Mouse (Mus musculus) CD8-positive naive resting alpha-beta T cell, adult 57 days (primary cell): Measurements from ENCODE around the gene Gm14685. TPM values are rescaled to one million over a fixed set of nuclear protein-coding genes. Genes with fewer than 3 reads are reported as not detected.

ENCODE experiments used
- total RNA-seq: library from RNA; stranded (reverse); gene quantifications from one replicate; pipeline ENCODE4 v1.2.4, GENCODE M21; 2023

The Gm14685 gene
- 1.3 TPM for total RNA-seq

DNA sequence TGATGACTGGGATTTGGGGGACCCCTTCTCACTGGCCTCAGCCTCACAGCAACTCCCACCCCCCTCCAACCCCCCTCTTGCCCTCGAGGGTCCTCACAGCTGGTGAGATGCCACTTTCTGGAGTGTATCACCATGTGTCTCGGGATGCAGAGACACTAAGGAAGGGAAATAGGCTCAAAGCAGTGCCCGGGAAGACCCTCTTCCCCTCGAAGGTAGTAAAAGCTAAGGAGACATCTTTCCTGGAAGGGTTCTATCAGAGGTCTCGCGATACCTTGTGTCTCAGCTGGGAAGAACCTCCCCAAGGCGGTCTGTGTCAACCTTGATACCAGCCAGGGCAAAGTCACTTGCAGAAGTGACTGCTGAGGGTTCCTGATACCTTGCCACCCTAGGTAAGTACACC, at the start of gene Gm14685:
TSS of gene Gm14685 (plus strand) at position 301 of the 400 bp plus-strand sequence.

GRCm38 (mm10) chrX:73082267-73083055, 34.4 kb upstream of the Gm14685 start, which contains the start of gene Xlr4a:
Gene Xlr4a (minus strand): TSS chrX:73082478.

DNA sequence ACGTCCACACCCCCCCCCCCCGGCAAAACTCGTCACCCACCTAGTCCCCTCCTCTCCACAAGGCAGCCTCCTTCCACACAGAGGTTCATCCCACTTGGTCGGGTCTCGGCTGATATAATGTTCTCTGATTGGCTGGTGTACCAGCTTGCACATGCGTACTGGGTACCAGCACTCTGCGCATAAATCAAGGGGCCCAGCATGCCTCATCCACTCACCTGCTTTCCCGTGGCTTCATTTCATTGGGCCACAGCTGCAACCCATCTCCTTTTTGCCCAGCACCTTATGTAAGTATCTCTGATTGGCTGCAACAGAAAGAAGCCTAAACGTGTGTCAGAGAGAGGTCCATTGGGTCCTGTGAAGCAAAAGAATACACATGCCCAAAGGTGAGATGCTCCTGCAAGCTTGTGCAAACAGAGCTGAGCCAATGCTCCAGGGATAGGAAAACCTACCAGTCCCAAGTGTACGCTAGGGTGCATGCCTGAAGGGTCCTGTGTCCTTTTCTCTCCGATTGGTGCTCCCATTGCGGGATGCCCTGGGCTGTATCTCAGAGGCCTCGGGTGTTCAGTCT, 19.8 kb upstream of the Gm14685 start, which contains the start of gene Xlr3a:
TSS of gene Xlr3a (minus strand) at position 155 of the 568 bp plus-strand sequence.

GRCm38 (mm10) chrX:73148496-73148895, 31.6 kb downstream of the Gm14685 start, which contains the start of gene Xlr5b:
Gene Xlr5b (plus strand): TSS chrX:73148796.

DNA sequence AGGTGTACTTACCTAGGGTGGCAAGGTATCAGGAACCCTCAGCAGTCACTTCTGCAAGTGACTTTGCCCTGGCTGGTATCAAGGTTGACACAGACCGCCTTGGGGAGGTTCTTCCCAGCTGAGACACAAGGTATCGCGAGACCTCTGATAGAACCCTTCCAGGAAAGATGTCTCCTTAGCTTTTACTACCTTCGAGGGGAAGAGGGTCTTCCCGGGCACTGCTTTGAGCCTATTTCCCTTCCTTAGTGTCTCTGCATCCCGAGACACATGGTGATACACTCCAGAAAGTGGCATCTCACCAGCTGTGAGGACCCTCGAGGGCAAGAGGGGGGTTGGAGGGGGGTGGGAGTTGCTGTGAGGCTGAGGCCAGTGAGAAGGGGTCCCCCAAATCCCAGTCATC, 32.5 kb downstream of the Gm14685 start, which contains the start of gene DXBay18:
TSS of gene DXBay18 (minus strand) at position 101 of the 400 bp plus-strand sequence.

DNA sequence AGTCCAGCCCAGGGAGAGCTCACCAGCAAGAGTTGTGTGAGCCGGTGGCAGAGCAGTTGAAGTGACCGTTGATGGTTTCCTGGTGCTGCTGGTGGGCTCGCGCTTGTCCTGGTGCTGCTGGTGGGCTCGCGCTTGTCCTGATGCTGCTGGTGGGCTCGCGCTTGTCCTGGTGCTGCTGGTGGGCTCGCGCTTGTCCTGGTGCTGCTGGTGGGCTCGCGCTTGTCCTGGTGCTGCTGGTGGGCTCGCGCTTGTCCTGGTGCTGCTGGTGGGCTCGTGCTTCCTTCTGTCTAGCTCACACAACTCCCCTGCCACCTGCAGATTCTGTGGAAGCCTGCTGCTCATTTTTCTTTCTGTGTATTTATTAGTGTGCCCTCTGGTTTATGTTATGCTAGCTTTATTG, 60.0 kb downstream of the Gm14685 start, which contains the start of gene Spin2d:
TSS of gene Spin2d (minus strand) at position 101 of the 400 bp plus-strand sequence.

Other genes with a start within 250 kb of the Gm14685 start
- gene Cetn2, start 198.6 kb upstream of the Gm14685 start, total RNA-seq: 35.6 TPM
- 13.9 TPM for gene Nsdhl, start 198.5 kb upstream of the Gm14685 start, total RNA-seq
- 0.64 TPM for gene Zfp185, start 129.7 kb upstream of the Gm14685 start, total RNA-seq
- gene Pnma5, start 79.9 kb upstream of the Gm14685 start, total RNA-seq: 2.3 TPM
- gene Pnma3, start 52.3 kb upstream of the Gm14685 start, total RNA-seq: not detected
- gene Xlr4a, start 34.6 kb upstream of the Gm14685 start, total RNA-seq: 62.9 TPM
- 2.2 TPM for gene Xlr3a, start 20.0 kb upstream of the Gm14685 start, total RNA-seq
- not detected for gene Xlr5b, start 31.7 kb downstream of the Gm14685 start, total RNA-seq
- 2.3 TPM for gene DXBay18, start 32.4 kb downstream of the Gm14685 start, total RNA-seq
- not detected for gene Spin2d, start 59.9 kb downstream of the Gm14685 start, total RNA-seq
- gene Xlr3b, start 75.2 kb downstream of the Gm14685 start, total RNA-seq: 22.6 TPM
- 89.3 TPM for gene Xlr4b, start 97.3 kb downstream of the Gm14685 start, total RNA-seq
- 13.8 TPM for gene F8a, start 111.2 kb downstream of the Gm14685 start, total RNA-seq
- gene Xlr4c, start 126.1 kb downstream of the Gm14685 start, total RNA-seq: 51.9 TPM
- not detected for gene Xlr3c, start 148.3 kb downstream of the Gm14685 start, total RNA-seq
- gene Xlr5a, start 175.9 kb downstream of the Gm14685 start, total RNA-seq: not detected
- gene Xlr5c, start 175.9 kb downstream of the Gm14685 start, total RNA-seq: not detected
- gene Gm45015, start 219.8 kb downstream of the Gm14685 start, total RNA-seq: not detected
- gene Zfp275, start 225.6 kb downstream of the Gm14685 start, total RNA-seq: 40.1 TPM